Mouse (Mus musculus) E14TG2a.4 (cell line): Measurements from ENCODE around the gene Ighmbp2.

Source experiments
- CTCF ChIP-seq: conservative IDR thresholded peaks from 2 replicates; pipeline ENCODE4 v1.5.1; 2014; ENCODE audit warnings: low read length
- POU5F1 ChIP-seq: IDR thresholded peaks from 2 replicates; pipeline ENCODE4 v1.6.1; 2014; ENCODE audit warnings: low read length, borderline replicate concordance

GRCm38 (mm10) chr19:3266676-3267075 is 16.1 kb downstream of the Ighmbp2 start:
- TF ChIP-seq CTCF (no peak), POU5F1 (no peak)
